ENCODE assay signal across 9 mouse cellular contexts in the genomic region with DNA sequence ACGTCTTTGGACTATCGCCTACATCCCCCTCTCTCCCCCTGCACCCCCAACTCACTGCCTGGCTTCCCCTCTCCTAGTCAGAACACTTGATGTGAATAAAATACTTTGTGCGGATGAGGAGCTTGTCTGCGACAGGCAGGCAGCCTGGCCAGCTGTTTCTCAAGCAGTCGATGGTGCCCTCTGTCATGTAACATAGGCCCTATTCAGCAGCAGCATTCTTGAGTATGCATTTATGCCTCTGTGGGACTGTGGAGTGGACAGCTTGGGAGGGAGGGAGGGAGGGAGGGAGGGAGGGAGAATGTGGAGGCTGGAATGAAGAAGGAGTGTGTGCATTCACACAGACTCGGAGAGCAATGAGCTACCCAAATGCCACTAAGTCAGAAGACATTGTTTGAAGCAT.
DNase-seq lines count a peak whose midpoint lies in the region; ATAC-seq lines count a peak whose summit lies in the region.
"Had no signal": no experiment of that assay in that cellular context is flagged by ENCODE, and none has a peak within 500 bp of the region (broad histone marks: within the 10 kb centered on the region; RNA-seq: fewer than 3 reads in every experiment).

No protein-coding gene starts in this region.

- no peaks in the 10 kb centered on the region for H3K9me3 ChIP-seq in embryonic facial prominence, embryonic 12.5 days
- no peaks in the 10 kb centered on the region for H3K9me3 ChIP-seq in hindbrain, embryonic 13.5 days
- no peaks in the 10 kb centered on the region for H3K9me3 ChIP-seq in midbrain, embryonic 12.5 days

- peaks cover 44% of the 10 kb centered on the region for H3K4me1 ChIP-seq in embryonic facial prominence, embryonic 12.5 days
- H3K4me1 ChIP-seq in hindbrain, embryonic 13.5 days (replicated peaks), result peaks cover 45% of the 10 kb centered on the region
- peaks cover 24% of the 10 kb centered on the region for H3K4me1 ChIP-seq in midbrain, embryonic 12.5 days

- H3K27me3 ChIP-seq in embryonic facial prominence, embryonic 12.5 days, result no peaks in the 10 kb centered on the region
- H3K27me3 ChIP-seq in hindbrain, embryonic 13.5 days, result no peaks in the 10 kb centered on the region
- H3K27me3 ChIP-seq in midbrain, embryonic 12.5 days, result peaks cover 23% of the 10 kb centered on the region

- no peaks in the 10 kb centered on the region for H3K36me3 ChIP-seq in embryonic facial prominence, embryonic 12.5 days
- H3K36me3 ChIP-seq in hindbrain, embryonic 13.5 days, result no peaks in the 10 kb centered on the region
- H3K36me3 ChIP-seq in midbrain, embryonic 12.5 days, result no peaks in the 10 kb centered on the region

- intact Hi-C loops in left cerebral cortex, postnatal 10 days (cut with DNase I), result no loop called here
- intact Hi-C loops in left cerebral cortex, postnatal 25 days (cut with DNase I), result no loop called here

- peak overlapping the region; percentile 76 for H3K27ac ChIP-seq in embryonic facial prominence, embryonic 12.5 days
- peak overlapping the region; percentile 20; the same call in 1 of the 2 replicates for H3K27ac ChIP-seq in hindbrain, embryonic 13.5 days
- 0 out of 2 replicates have a peak overlapping the region, but pooled peaks have one; percentile 30 for H3K27ac ChIP-seq in midbrain, embryonic 12.5 days (replicated peaks)

- 11% methylated on average over 6 of the region's 6 CpGs for WGBS in embryonic facial prominence, embryonic 12.5 days
- WGBS in hindbrain, embryonic 13.5 days, result 21% methylated on average over 6 of the region's 6 CpGs
- 15% methylated on average over 6 of the region's 6 CpGs for WGBS in midbrain, embryonic 12.5 days

- ATAC-seq in embryonic facial prominence, embryonic 12.5 days (ENCODE audit: insufficient number of reproducible peaks, insufficient read depth, low FRiP score, low TSS enrichment), result peak; percentile 22; the same call in 1 of the 2 replicates
- peak; percentile 10; the same call in 1 of the 2 replicates for ATAC-seq in hindbrain, embryonic 13.5 days (ENCODE audit: low FRiP score)
- 0 out of 2 replicates have a peak, but pooled peaks have one; percentile 28 for ATAC-seq in midbrain, embryonic 12.5 days (ENCODE audit: low FRiP score, low read depth)
- ATAC-seq in megakaryocyte progenitor cell, adult 5-6 weeks (replicated peaks; ENCODE audit: poor library complexity), result no peak
- ATAC-seq: inflammation-experienced regulatory T-cells, adult 6 months had no signal

- H3K9ac ChIP-seq in embryonic facial prominence, embryonic 12.5 days, result no peak overlapping the region
- no peak overlapping the region for H3K9ac ChIP-seq in hindbrain, embryonic 13.5 days
- H3K9ac ChIP-seq in midbrain, embryonic 12.5 days (replicated peaks), result 0 out of 2 replicates have a peak overlapping the region, but pooled peaks have one; percentile 28

- DNase-seq in left cerebral cortex, postnatal 10 days (ENCODE audit: extremely low spot score in 1 of 2, low spot score in 2 of 2), result peak; percentile 13 to 20
- no peak for DNase-seq in left cerebral cortex, postnatal 25 days (ENCODE audit: low spot score in 2 of 2)
- DNase-seq in left cerebral cortex, adult 9 months (ENCODE audit: low spot score in 2 of 2), result no peak
- DNase-seq: thymus, postnatal 25 days had no signal

- H3K4me2 ChIP-seq in embryonic facial prominence, embryonic 12.5 days (replicated peaks), result peak overlapping the region; percentile 6; the same call in 1 of the 2 replicates
- no peak overlapping the region for H3K4me2 ChIP-seq in hindbrain, embryonic 13.5 days
- no peak overlapping the region for H3K4me2 ChIP-seq in midbrain, embryonic 12.5 days (replicated peaks)

- no peak overlapping the region for H3K4me3 ChIP-seq in embryonic facial prominence, embryonic 12.5 days
- H3K4me3 ChIP-seq in hindbrain, embryonic 13.5 days, result no peak overlapping the region
- H3K4me3 ChIP-seq in midbrain, embryonic 12.5 days, result no peak overlapping the region

Comparison
In these comparisons a context has a peak if more than half of its experiments do, and no peak if none do; other contexts are left out.
1. DNase-seq: peak in left cerebral cortex, postnatal 10 days (2 of 2); none in left cerebral cortex, postnatal 25 days (0 of 2) and left cerebral cortex, adult 9 months (0 of 2).
2. H3K27ac ChIP-seq: peak in every context shown above with its lines; median percentile 76 in embryonic facial prominence, embryonic 12.5 days; 30 in midbrain, embryonic 12.5 days; 20 in hindbrain, embryonic 13.5 days.